Mouse (Mus musculus): ENCODE measurements around the gene Arid5b. TPM values are rescaled to one million over a fixed set of nuclear protein-coding genes. Genes with fewer than 3 reads are reported as not detected.

Gene Arid5b
- polyA plus RNA-seq, 1 experiment from 2014 or later, result 64.8 TPM

- Histone ChIP-seq H3K36me3 (peaks cover 10% of the 10 kb centered on the region), H3K27me3 (no peaks in the 10 kb centered on the region), H3K4me2 (0 out of 2 replicates have a peak overlapping the region, but pooled peaks have one; percentile 22), H3K4me1 (peaks cover 49% of the 10 kb centered on the region), H3K4me3 (no peak overlapping the region), H3K9me3 (no peaks in the 10 kb centered on the region), H3K27ac (peak overlapping the region; percentile 71), H3K9ac (no peak overlapping the region)
- WGBS, result 37% methylated on average over 6 of the region's 6 CpGs
- no peak for ATAC-seq (ENCODE audit: insufficient number of reproducible peaks, insufficient read depth, low FRiP score, low TSS enrichment, low read depth)
Measured at GRCm38 (mm10) chr10:68168613-68169012, 109.9 kb downstream of the Arid5b start.

- no peaks in the 10 kb centered on the region for H3K27me3 ChIP-seq
- no peaks in the 10 kb centered on the region for H3K9me3 ChIP-seq
- peaks cover 49% of the 10 kb centered on the region for H3K4me1 ChIP-seq
- no peak overlapping the region for H3K9ac ChIP-seq
- no peak for ATAC-seq (ENCODE audit: insufficient number of reproducible peaks, insufficient read depth, low FRiP score, low TSS enrichment, low read depth)
- no peak overlapping the region for H3K4me2 ChIP-seq
- H3K4me3 ChIP-seq, result no peak overlapping the region
- 91% methylated on average over 8 of the region's 8 CpGs for WGBS
- H3K27ac ChIP-seq, result no peak overlapping the region
- peaks cover 9% of the 10 kb centered on the region for H3K36me3 ChIP-seq
Measured at GRCm38 (mm10) chr10:68168141-68168540, 110.4 kb downstream of the Arid5b start.

GRCm38 (mm10) chr10:68167118-68167517 lies 111.4 kb downstream of the Arid5b start:
- Histone ChIP-seq H3K36me3 (peaks cover 5% of the 10 kb centered on the region), H3K9me3 (no peaks in the 10 kb centered on the region), H3K4me2 (no peak overlapping the region), H3K9ac (no peak overlapping the region), H3K27me3 (no peaks in the 10 kb centered on the region), H3K4me3 (no peak overlapping the region), H3K27ac (no peak overlapping the region; the same call in 1 of the 2 replicates), H3K4me1 (peaks cover 49% of the 10 kb centered on the region)
- WGBS, result 76% methylated on average over 4 of the region's 4 CpGs
- no peak for ATAC-seq (ENCODE audit: insufficient number of reproducible peaks, insufficient read depth, low FRiP score, low TSS enrichment, low read depth)

GRCm38 (mm10) chr10:68166695-68167086 lies 111.8 kb downstream of the Arid5b start:
- ATAC-seq (ENCODE audit: insufficient number of reproducible peaks, insufficient read depth, low FRiP score, low TSS enrichment, low read depth), result no peak
- 44% methylated on average over 2 of the region's 2 CpGs for WGBS
- H3K4me2 ChIP-seq, result no peak overlapping the region
- peaks cover 49% of the 10 kb centered on the region for H3K4me1 ChIP-seq
- no peak overlapping the region for H3K4me3 ChIP-seq
- H3K9me3 ChIP-seq, result no peaks in the 10 kb centered on the region
- no peak overlapping the region; the same call in 1 of the 2 replicates for H3K27ac ChIP-seq
- H3K9ac ChIP-seq, result no peak overlapping the region
- no peaks in the 10 kb centered on the region for H3K27me3 ChIP-seq
- H3K36me3 ChIP-seq, result peaks cover 5% of the 10 kb centered on the region; the same call in 1 of the 2 replicates

- Histone ChIP-seq H3K9ac (no peak overlapping the region), H3K36me3 (0 out of 2 replicates have a peak, but pooled peaks cover 4% of the 10 kb centered on the region), H3K4me2 (no peak overlapping the region; the same call in 1 of the 2 replicates), H3K27me3 (no peaks in the 10 kb centered on the region), H3K27ac (peak overlapping the region; percentile 66), H3K4me3 (no peak overlapping the region), H3K4me1 (peaks cover 49% of the 10 kb centered on the region), H3K9me3 (no peaks in the 10 kb centered on the region)
- ATAC-seq (ENCODE audit: insufficient number of reproducible peaks, insufficient read depth, low FRiP score, low TSS enrichment, low read depth), result no peak
- WGBS, result 35% methylated on average over 10 of the region's 10 CpGs
Measured at GRCm38 (mm10) chr10:68165709-68166694, 112.5 kb downstream of the Arid5b start.

GRCm38 (mm10) chr10:68164723-68165706 lies 113.5 kb downstream of the Arid5b start:
- H3K27ac ChIP-seq, result peak overlapping the region; percentile 66; the same call in 1 of the 2 replicates
- H3K9ac ChIP-seq, result no peak overlapping the region
- no peaks in the 10 kb centered on the region for H3K9me3 ChIP-seq
- no peaks in the 10 kb centered on the region for H3K27me3 ChIP-seq
- peaks cover 48% of the 10 kb centered on the region for H3K4me1 ChIP-seq
- WGBS, result 68% methylated on average over 8 of the region's 8 CpGs
- no peak overlapping the region for H3K4me2 ChIP-seq
- peaks cover 11% of the 10 kb centered on the region; the same call in 1 of the 2 replicates for H3K36me3 ChIP-seq
- H3K4me3 ChIP-seq, result no peak overlapping the region
- no peak for ATAC-seq (ENCODE audit: insufficient number of reproducible peaks, insufficient read depth, low FRiP score, low TSS enrichment, low read depth)

- Histone ChIP-seq H3K27ac (no peak overlapping the region), H3K9ac (no peak overlapping the region), H3K4me2 (no peak overlapping the region), H3K4me1 (peaks cover 39% of the 10 kb centered on the region), H3K36me3 (peaks cover 12% of the 10 kb centered on the region; the same call in 1 of the 2 replicates), H3K4me3 (no peak overlapping the region), H3K27me3 (no peaks in the 10 kb centered on the region), H3K9me3 (no peaks in the 10 kb centered on the region)
- ATAC-seq (ENCODE audit: insufficient number of reproducible peaks, insufficient read depth, low FRiP score, low TSS enrichment, low read depth), result no peak
- WGBS, result 94% methylated on average over 2 of the region's 2 CpGs
Measured at GRCm38 (mm10) chr10:68164137-68164536, 114.4 kb downstream of the Arid5b start.

- H3K9ac ChIP-seq, result no peak overlapping the region
- H3K36me3 ChIP-seq, result peaks cover 12% of the 10 kb centered on the region; the same call in 1 of the 2 replicates
- no peak overlapping the region for H3K4me2 ChIP-seq
- 95% methylated on average over 9 of the region's 9 CpGs for WGBS
- no peak for ATAC-seq (ENCODE audit: insufficient number of reproducible peaks, insufficient read depth, low FRiP score, low TSS enrichment, low read depth)
- H3K9me3 ChIP-seq, result no peaks in the 10 kb centered on the region
- no peak overlapping the region for H3K27ac ChIP-seq
- no peak overlapping the region for H3K4me3 ChIP-seq
- H3K4me1 ChIP-seq, result peaks cover 28% of the 10 kb centered on the region
- no peaks in the 10 kb centered on the region for H3K27me3 ChIP-seq
Measured at GRCm38 (mm10) chr10:68159759-68160158, 118.8 kb downstream of the Arid5b start.

- Histone ChIP-seq H3K27ac (no peak overlapping the region), H3K9me3 (no peaks in the 10 kb centered on the region), H3K9ac (no peak overlapping the region), H3K4me2 (no peak overlapping the region), H3K4me3 (no peak overlapping the region), H3K4me1 (peaks cover 28% of the 10 kb centered on the region), H3K36me3 (peaks cover 12% of the 10 kb centered on the region), H3K27me3 (no peaks in the 10 kb centered on the region)
- ATAC-seq (ENCODE audit: insufficient number of reproducible peaks, insufficient read depth, low FRiP score, low TSS enrichment, low read depth), result no peak
- WGBS, result 90% methylated on average over 5 of the region's 5 CpGs
Measured at GRCm38 (mm10) chr10:68158555-68158954, 120.0 kb downstream of the Arid5b start.

GRCm38 (mm10) chr10:68157511-68157910 lies 121.0 kb downstream of the Arid5b start:
- H3K9me3 ChIP-seq, result no peaks in the 10 kb centered on the region
- no peaks in the 10 kb centered on the region for H3K27me3 ChIP-seq
- peaks cover 23% of the 10 kb centered on the region for H3K36me3 ChIP-seq
- 55% methylated on average over 8 of the region's 8 CpGs for WGBS
- H3K9ac ChIP-seq, result no peak overlapping the region
- no peak overlapping the region for H3K27ac ChIP-seq
- no peak for ATAC-seq (ENCODE audit: insufficient number of reproducible peaks, insufficient read depth, low FRiP score, low TSS enrichment, low read depth)
- peaks cover 28% of the 10 kb centered on the region for H3K4me1 ChIP-seq
- H3K4me2 ChIP-seq, result 0 out of 2 replicates have a peak overlapping the region, but pooled peaks have one; percentile 7
- no peak overlapping the region for H3K4me3 ChIP-seq

- no peak for ATAC-seq (ENCODE audit: insufficient number of reproducible peaks, insufficient read depth, low FRiP score, low TSS enrichment, low read depth)
- no peak overlapping the region for H3K4me2 ChIP-seq
- peaks cover 29% of the 10 kb centered on the region for H3K36me3 ChIP-seq
- no peak overlapping the region for H3K9ac ChIP-seq
- H3K9me3 ChIP-seq, result peaks cover 3% of the 10 kb centered on the region; the same call in 1 of the 2 replicates
- H3K27ac ChIP-seq, result no peak overlapping the region; the same call in 1 of the 2 replicates
- peaks cover 28% of the 10 kb centered on the region for H3K4me1 ChIP-seq
- H3K4me3 ChIP-seq, result no peak overlapping the region
- no peaks in the 10 kb centered on the region for H3K27me3 ChIP-seq
- 50% methylated on average over 10 of the region's 10 CpGs for WGBS
Measured at GRCm38 (mm10) chr10:68156646-68157245, 121.8 kb downstream of the Arid5b start.
